Mouse (Mus musculus) embryonic stem cell, embryonic (primary cell): ENCODE measurements at regions not wholly inside any gene's neighbourhood (a gene's known extent, or its start where the extent isn't known, plus 50 kb on each side); places are given as distances from the start of the nearest gene placed in this dataset.

Source experiments
- CTCF ChIA-PET, 4 experiments: fragments of 300-600 bp in 2 of 4; fragments of 350-600 bp in 2 of 4; sonication (Branson Sonifier 250); formaldehyde crosslinking; loops; one replicate each; lab custom pipeline; 2022; ENCODE audit warnings: inconsistent platforms in 2 of 4; lab: Charles Lee
- POLR2A ChIA-PET, 4 experiments: fragments of 300-600 bp in 2 of 4; fragments of 350-600 bp in 2 of 4; sonication (Branson Sonifier 250); formaldehyde crosslinking; loops; one replicate each; lab custom pipeline; 2022; ENCODE audit warnings: antibody characterized with exemption in 4 of 4, inconsistent platforms in 1 of 4; lab: Charles Lee

- CTCF ChIA-PET: no interaction called here
- POLR2A ChIA-PET: interaction anchor here in 2 of 4 experiments (0.6 to 0.7 kb wide), 2 partner anchors 18 to 361 kb away, joined by 3 to 12 read pairs; no protein-coding TSS in a partner anchor
Observed at GRCm38 (mm10) chr7:40788486-40788885, 109.6 kb upstream of the Vstm2b start.

- ChIA-PET POLR2A (interaction anchor here in 1 of 4 experiments (0.7 kb wide), 1 partner anchor 9 kb away, joined by 3 read pairs; no protein-coding TSS in a partner anchor), CTCF (no interaction called here)
Observed at GRCm38 (mm10) chr7:40794458-40795207, 103.5 kb upstream of the Vstm2b start.

GRCm38 (mm10) chr7:40799794-40800193 is 98.3 kb upstream of the Vstm2b start:
- POLR2A ChIA-PET: no interaction called here
- CTCF ChIA-PET: no interaction called here

- POLR2A ChIA-PET: no interaction called here
Observed at GRCm38 (mm10) chr7:40801291-40801690, 96.8 kb upstream of the Vstm2b start.

GRCm38 (mm10) chr7:40805211-40805610 is 92.9 kb upstream of the Vstm2b start:
- CTCF ChIA-PET: no interaction called here
- POLR2A ChIA-PET: no interaction called here

More at GRCm38 (mm10) chr7:40801291-40801690, 96.8 kb upstream of the Vstm2b start:
- CTCF ChIA-PET: no interaction called here

- POLR2A ChIA-PET: interaction anchor here in 1 of 4 experiments (0.5 kb wide), 1 partner anchor 17 kb away, joined by 3 read pairs; no protein-coding TSS in a partner anchor
- CTCF ChIA-PET: no interaction called here
Observed at GRCm38 (mm10) chr7:40805866-40806265, 92.3 kb upstream of the Vstm2b start.

- CTCF ChIA-PET: no interaction called here
- POLR2A ChIA-PET: no interaction called here
Observed at GRCm38 (mm10) chr7:40812952-40813351, 85.2 kb upstream of the Vstm2b start.

GRCm38 (mm10) chr7:40825141-40825742 is 72.9 kb upstream of the Vstm2b start:
- ChIA-PET CTCF (no interaction called here), POLR2A (no interaction called here)

GRCm38 (mm10) chr7:40829526-40829925 is 68.6 kb upstream of the Vstm2b start:
- ChIA-PET CTCF (no interaction called here), POLR2A (interaction anchor here in 1 of 4 experiments (0.6 kb wide), 1 partner anchor 26 kb away, joined by 4 read pairs; no protein-coding TSS in a partner anchor)

GRCm38 (mm10) chr7:40831583-40831982 is 66.5 kb upstream of the Vstm2b start:
- CTCF ChIA-PET: no interaction called here
- POLR2A ChIA-PET: no interaction called here

- POLR2A ChIA-PET: no interaction called here
- CTCF ChIA-PET: no interaction called here
Observed at GRCm38 (mm10) chr7:40842344-40842992, 55.7 kb upstream of the Vstm2b start.

GRCm38 (mm10) chr7:40846512-40846911 is 51.6 kb upstream of the Vstm2b start:
- POLR2A ChIA-PET: no interaction called here
- CTCF ChIA-PET: no interaction called here
